Mouse (Mus musculus) embryo, embryonic 10.5 days (tissue): ENCODE measurements around the gene Amn1.
"Not testable (repeated sequence)": the region's sequence is repeated elsewhere in the genome, so short reads cannot be mapped to it uniquely, and the experiment has no call there.

Experiments
- DNase-seq: peaks from one replicate; pipeline ENCODE4 v3.0.0-alpha.2; 2015; ENCODE audit warnings: low spot score

Amn1 gene

GRCm38 (mm10) chr6:149154116-149155030, 34.1 kb downstream of the Amn1 start:
- DNase-seq, result peak; percentile 43

- DNase-seq, result no peak
These were observed 34.9 kb downstream of the Amn1 start for GRCm38 (mm10) chr6:149153473-149154115.

DNA sequence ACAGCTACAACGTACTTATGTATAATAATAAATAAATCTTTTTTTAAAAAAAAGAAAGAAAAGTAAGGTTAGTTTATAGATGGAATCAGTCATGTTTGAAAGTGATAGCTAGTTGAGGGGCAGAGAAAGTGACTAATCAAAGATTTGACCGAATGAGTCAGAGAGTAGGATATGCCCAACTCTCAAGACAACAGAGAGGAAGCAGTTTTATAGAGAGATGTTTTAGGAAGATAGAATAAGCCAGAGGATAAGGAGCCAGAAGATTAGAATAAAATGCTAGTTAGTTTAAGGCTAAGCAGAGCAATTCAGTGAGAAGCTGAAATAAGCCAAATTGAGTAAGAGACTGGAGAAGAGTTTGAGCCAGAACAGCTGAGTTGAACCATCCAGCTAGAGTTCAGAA, 36.4 kb downstream of the Amn1 start:
- DNase-seq, result no peak

DNA sequence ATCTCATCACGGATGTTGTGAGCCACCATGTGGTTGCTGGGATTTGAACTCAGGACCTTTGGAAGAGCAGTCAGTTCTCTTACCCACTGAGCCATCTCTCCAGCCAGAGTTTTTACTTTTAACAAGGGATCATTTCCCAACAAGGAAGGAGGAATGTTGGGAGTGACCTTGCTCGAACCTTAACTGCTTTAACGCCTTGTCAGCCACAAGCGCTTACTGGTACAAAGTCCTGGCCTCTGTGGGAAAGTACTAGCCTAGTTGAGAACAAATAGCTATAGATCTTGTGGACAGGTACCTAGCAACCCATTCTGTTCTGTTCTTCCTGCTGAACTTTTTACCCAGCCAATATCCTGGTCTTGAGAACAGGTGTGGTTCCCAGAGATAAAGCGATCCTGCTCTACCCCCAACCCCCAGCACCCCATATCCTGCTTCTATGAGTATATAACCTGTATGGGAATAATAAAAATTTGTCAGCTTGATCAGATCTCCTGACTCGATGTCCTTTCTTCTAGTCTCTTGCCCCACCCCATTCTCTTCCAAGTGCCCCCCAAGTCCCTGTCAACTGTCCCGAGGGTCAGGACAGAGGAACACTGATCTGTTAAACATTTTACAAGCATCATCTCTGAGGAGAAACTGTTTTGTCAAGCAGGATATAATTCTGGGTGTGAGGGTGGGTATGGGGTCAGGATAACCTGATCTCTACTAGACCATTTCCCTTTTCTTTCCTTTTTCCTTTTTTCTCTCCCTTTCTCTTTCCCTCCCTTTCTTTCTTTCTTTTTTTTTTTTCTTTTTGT, 39.9 kb downstream of the Amn1 start:
- DNase-seq, result no peak

DNA sequence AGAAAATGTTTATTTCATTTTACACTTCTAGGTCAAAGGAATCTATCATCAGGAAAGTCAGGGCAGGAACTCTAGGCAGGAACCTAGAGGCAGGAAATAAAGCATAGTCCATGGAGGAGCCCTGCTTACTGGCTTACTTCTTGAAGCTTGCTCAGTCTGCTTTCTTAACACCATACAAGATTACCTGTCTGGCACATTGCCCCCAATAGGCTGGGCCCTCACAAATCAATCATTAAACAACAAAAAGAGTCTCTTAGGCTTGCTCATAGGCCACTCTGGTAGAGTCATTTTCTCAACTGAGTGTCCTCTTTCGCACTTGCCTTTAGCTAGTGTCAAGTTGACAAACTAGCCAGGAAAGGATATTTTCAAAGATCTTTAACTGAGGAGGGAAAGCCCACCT, 43.4 kb downstream of the Amn1 start:
- DNase-seq, result no peak

- peak; percentile 95 for DNase-seq
These were observed 46.9 kb downstream of the Amn1 start for GRCm38 (mm10) chr6:149141393-149142173.

GRCm38 (mm10) chr6:149139471-149139870, 49.0 kb downstream of the Amn1 start, which contains the start of gene Etfbkmt:
Gene Etfbkmt, plus strand, starts transcription at chr6:149139849.
- no peak for DNase-seq

DNA sequence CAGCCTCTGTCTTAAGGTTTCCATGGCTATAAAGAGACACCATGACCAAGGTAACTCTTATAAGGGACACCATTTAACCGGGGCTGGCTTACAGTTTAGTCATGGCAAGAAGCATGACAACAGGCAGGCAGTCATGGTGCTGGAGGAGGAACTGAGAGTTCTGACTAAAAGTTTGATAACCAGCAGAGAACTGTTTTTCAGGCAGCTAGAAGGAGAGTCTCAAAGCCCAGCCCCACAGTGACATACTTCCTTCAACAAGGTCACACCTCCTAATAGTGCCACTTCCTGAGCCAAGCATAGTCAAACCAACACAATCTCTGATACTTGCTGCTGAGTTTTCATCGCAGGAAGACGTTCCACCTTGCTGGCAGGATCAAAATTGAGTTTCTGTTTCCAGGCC, 49.5 kb downstream of the Amn1 start:
- no peak for DNase-seq

GRCm38 (mm10) chr6:149137936-149138335, 50.6 kb downstream of the Amn1 start:
- no peak for DNase-seq

DNA sequence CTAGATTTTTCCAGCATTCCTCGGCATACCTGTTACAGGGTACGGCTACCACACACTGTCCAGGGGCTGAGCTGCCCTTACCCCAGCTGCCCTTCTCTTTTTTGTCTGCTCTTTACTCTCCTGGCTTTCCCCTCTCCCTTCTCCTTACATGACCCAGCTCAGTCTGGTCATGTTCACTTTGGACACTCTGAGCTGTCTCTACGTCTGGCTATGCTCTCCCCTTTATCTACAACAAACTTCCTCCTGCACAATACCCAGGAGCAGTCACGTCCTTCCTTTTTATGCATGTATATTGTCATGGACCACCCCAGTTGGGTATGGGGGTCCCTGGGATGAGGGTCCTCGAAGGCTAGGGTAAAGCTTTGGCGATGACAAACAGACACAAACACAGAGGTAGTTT, 52.9 kb downstream of the Amn1 start:
- DNase-seq, result no peak

DNA sequence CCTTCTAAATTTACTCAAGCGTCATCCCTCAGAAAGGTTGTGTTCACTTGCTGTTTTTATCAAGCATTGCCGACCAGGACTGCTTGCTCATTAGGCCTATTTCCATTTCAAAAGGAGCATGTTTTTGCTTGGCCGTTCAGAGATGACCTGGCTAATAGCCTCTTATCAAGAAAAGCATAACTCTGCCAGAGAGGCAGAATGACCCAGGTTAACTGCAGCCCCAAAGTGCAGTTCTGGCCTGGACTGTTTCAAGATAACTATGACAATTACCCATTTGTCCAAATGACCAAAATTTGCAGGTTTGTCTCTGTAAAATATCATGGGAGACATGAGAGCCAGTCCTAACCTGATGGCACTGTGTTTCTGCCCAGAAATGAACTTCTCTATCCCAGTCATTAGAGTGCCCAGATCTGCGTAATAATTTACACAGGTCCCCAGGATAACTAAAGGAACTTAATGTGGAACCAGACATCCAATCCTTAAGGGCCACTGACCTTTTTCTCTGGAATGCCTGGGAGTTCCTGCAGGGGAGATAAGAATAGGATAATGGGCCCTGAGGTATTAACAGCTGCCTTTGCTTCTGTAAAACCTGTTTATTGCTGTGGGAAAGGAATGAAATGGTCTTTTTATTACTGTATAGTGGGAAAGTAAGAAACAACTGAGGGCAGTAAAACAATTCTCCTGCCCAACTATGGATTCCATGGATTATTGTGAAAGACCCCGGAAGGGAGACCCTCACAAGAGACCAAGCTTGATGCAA, 53.9 kb downstream of the Amn1 start:
- DNase-seq, result peak; percentile 50

DNA sequence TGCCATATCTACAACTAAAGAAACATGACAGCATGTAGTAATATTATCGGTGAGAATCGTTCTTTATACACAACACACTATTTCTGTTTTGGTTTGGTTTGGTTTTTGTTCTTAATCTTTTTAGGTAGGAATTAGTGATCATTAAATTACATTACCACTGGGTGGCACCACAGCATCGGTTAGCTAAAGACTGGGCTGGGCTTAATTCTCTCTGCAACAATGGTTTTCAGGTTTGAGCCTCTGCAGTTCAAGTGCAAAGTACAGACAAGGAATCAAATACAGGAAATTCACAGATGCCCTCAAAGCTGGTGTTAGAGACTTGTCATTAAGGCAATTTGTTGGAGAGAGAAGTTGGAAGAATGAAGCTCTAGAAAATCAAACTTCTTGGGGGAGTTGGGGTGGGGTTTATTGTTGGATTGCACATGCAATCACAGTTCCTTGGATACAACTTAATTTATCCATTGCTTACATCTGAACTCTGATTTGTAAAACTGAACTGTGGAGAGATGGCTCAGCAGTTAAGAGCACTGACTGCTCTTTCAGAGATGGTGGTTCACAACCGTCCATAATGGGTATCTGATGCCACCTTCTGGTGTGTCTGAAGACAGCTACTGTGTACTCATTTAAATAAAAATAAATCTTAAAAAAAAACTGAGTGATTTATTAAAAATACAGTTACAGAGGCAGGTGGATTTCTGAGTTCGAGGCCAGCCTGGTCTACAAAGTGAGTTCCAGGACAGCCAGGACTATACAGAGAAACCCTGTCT, 56.0 kb downstream of the Amn1 start:
- DNase-seq, result peak; percentile 91

- peak; percentile 25 for DNase-seq
These were observed 57.4 kb downstream of the Amn1 start for GRCm38 (mm10) chr6:149131111-149131510.

GRCm38 (mm10) chr6:149129870-149130269, 58.6 kb downstream of the Amn1 start, which contains the start of gene Gm10203:
Gene Gm10203, plus strand, starts transcription at chr6:149130170.
- not testable (repeated sequence) for DNase-seq

DNA sequence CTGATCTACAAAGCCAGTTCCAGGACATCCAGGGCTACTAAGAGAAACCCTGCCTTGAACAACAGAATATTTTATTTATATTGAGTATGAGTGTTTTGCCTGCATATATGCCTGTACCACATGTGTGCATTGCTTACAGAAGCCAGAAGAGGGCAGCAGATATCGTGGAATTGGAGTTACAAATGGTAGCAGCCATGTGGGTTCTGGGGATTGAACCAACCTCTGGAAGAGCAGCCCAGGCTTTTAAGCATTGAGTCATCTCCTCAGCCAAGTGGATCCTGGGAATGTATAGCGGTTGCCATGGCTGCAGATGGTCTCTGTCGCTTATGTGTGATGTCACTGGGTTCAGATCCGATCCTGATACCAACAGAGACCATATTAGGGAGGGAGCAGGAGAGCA, 61.8 kb downstream of the Amn1 start:
- peak; percentile 67 for DNase-seq

DNA sequence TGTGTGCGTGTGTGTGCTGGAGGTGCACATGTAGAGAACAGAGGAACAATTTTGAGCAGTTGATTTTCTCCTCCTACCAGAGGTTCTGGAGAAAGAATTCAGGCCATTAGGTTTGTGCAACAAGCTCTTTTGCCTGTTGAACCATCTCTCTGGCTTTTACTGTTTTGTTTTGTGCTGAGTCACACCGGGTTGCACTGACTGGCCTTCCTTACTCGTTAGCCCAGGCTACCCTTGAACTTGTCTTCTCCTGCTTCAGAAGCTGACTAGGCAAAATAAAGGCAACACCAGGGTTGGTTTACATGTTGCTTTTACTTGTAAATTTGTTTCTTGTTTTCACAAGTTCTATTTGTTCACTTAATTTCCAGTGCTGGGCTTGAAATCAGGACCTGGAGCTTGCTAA, 65.5 kb downstream of the Amn1 start:
- DNase-seq, result no peak

DNA sequence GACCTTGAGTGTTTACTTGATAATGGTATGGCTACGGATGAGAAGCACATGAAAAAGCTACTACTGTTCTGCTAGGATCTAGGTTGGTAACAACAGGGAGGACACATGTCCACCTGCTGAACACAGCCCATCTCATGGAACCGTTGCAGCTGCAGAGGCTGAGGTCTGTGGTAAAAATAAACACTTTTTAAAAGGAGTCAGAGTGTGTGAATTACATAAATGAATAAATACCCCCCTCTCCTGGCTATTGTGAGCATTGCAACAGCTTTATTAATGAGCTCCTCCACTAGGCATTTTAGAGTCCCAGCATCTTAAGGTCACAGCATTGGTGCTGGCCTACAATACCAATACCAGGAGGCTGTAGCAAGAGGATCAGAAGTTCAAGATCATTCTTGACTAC, 68.7 kb downstream of the Amn1 start:
- peak; percentile 92 for DNase-seq

- DNase-seq, result no peak
These were observed 69.6 kb downstream of the Amn1 start for GRCm38 (mm10) chr6:149118935-149119334.

GRCm38 (mm10) chr6:149116992-149117391, 71.5 kb downstream of the Amn1 start:
- DNase-seq, result no peak

DNA sequence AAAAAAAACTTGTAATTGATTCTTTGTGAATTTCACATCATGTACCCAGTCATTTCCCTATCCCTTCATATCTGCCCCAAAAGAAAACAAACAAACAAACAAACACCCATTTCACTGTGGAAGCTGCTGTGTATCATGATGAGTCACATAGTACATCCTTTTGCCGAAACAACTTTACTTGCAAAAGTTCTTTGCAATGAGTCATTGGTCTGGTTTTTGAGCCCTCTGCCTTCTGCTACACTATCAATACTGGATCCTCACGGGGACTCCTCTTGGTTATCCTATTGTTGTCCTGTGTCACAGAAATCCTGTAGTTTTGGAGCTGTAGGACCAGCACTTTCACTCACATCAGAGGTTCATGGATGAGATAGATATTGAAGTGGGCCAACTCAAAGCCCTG, 79.6 kb downstream of the Amn1 start:
- DNase-seq, result no peak
